Mouse (Mus musculus): ENCODE results near the gene Rab5c.

- no peak for TF ChIP-seq CTCF (IDR thresholded peaks at IDR 0.05; ENCODE audit: insufficient read depth, low read depth, low read length)
- no peak for TF ChIP-seq POLR2A (IDR thresholded peaks at IDR 0.05; ENCODE audit: insufficient read depth, low read depth, low read length)
Measured at GRCm38 (mm10) chr11:100745085-100745484, 7.1 kb upstream of the Rab5c start.
